Mouse (Mus musculus) gastrocnemius, postnatal 10 days (tissue): ENCODE measurements around the gene Tec. TPM values are rescaled to one million over a fixed set of nuclear protein-coding genes. Genes with fewer than 3 reads are reported as not detected.

Experiments
- DNase-seq: peaks from one replicate; pipeline ENCODE4 v3.0.0; 2021; ENCODE audit warnings: mixed read lengths
- total RNA-seq, 2 experiments: library from RNA; stranded (reverse); gene quantifications; 2 replicates each; pipeline ENCODE4 v1.2.3; 2021

Gene Tec
- total RNA-seq, 2 experiments from 2014 or later: 2.3 to 4.3 TPM

- DNase-seq: peak; percentile 53
Measured at GRCm38 (mm10) chr5:72891534-72891933, 23.3 kb upstream of the Tec start.

DNA sequence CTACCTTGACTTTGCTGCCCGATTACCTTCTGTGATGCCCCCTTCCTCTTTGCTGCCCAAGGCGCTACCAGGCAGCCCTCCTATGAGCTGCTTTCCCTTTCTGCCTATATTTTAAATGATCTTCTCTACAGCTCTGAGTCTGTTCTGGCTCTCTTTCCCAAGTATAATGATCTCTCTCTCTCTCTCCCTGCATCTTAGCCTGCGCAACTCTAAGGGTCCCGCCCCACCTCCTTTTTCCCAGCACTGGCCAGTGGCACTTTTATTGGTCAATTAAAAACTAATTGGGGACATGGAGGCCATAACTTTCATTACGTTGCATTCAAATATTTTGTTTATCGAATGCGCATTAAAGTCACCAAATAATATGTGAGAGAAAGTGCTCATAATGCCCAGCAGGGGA lies 20.0 kb upstream of the Tec start:
- DNase-seq: no peak

GRCm38 (mm10) chr5:72886458-72887222 lies 18.4 kb upstream of the Tec start:
- no peak for DNase-seq

GRCm38 (mm10) chr5:72883706-72884105 lies 15.4 kb upstream of the Tec start:
- DNase-seq: no peak

DNA sequence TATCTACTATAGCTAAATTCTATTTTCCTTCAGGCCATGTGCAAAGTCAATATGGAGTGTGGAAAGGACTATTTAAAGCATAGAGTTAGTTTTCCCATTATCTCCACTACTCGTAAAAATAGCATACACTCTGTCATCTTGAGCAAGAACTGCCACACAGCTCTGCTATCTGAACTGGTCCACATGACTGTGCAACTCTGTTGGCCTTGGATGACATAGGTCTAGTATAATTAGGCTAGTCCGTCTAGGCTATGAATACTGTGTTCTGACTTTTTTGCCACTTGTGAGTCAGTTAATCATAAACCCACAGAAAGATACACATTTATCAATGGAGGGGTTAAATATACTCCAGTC lies 14.1 kb upstream of the Tec start:
- no peak for DNase-seq

DNA sequence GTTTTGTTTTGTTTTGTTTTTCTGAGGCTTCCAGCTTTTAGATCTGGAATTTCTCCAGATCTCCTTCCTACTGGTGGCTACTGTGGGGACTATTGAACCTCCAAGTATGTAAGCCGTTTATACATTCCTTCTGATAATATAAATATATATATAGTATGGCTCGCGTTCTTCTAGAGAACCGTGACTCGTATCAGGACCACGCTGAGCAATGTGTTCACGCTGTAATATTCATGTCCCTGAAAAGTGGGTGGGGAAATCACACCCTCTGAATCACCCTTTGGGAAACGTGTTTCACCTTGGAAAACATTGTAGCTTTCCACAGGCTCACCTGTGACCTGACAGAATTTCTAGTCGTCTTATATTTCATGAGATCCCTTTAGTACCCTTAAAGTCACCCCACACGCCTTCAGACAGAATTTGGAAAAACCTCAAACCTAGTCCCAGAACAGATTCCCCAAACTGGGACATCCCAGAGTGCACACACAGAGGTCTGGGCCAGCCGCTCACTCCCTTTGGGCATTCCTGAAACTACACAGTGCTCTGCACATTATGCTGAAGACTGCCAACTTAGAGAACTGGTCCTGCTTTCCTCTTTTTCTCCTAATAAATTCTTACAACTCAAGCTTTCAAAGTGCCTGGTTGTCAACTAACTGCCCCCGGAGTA lies 13.6 kb upstream of the Tec start:
- no peak for DNase-seq

- DNase-seq: no peak
Measured at GRCm38 (mm10) chr5:72879736-72880135, 11.5 kb upstream of the Tec start.

- DNase-seq: no peak
Measured at GRCm38 (mm10) chr5:72871114-72871513, 2.8 kb upstream of the Tec start.

- no peak for DNase-seq
Measured at GRCm38 (mm10) chr5:72869779-72870608, 1.7 kb upstream of the Tec start.

GRCm38 (mm10) chr5:72867036-72867672 lies 1.1 kb downstream of the Tec start:
- no peak for DNase-seq

DNA sequence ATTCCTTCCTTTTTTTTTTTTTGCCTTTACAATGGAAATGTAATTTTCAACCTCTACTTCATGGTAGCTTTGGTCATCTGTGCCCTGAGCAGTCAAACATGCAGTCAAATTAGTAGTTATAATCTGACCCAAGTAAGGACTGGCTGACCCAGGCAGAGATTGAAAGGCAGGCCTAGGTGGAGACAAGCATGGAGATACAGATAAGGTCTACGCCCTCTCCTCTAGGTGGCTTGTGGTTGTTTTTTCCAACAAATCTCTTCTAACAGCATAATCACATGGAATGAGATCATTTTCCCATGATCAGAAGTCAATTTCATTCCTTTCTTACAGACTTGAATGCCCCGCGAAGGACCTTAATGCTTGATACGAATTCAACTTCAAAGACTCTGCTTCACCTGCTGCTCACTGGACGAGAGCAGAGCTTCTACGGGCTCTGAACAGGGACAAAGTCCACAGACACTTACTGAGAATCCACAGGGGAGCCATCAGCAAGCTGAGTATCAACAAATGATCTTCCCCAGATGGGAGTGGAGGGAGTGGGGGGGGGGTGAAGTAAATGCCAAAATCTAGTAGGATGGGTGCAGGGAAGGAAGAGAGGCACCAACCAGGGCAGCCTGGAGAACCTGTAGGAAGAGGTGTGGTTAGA lies 1.9 kb downstream of the Tec start:
- DNase-seq: no peak

GRCm38 (mm10) chr5:72864654-72865178 lies 3.6 kb downstream of the Tec start:
- DNase-seq: no peak

DNA sequence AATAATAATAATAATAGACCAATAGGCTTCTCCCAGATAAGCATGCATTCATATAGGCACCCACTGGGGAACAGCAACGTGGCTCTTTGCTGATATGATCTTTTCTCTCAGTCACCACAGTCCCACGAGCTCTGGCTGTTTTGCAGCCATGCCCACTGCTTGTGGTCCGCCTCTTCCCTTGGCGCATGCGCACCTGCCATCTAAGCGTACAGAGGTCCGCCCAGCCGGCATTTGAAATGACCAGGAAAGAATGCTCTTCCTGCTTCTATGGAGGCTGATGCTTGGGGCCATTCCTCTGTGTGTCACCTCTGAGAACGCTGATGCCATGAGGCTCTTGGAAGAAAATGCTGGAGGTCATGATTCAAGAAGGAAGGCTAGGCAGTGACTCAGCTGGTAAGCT lies 5.1 kb downstream of the Tec start:
- DNase-seq: no peak

DNA sequence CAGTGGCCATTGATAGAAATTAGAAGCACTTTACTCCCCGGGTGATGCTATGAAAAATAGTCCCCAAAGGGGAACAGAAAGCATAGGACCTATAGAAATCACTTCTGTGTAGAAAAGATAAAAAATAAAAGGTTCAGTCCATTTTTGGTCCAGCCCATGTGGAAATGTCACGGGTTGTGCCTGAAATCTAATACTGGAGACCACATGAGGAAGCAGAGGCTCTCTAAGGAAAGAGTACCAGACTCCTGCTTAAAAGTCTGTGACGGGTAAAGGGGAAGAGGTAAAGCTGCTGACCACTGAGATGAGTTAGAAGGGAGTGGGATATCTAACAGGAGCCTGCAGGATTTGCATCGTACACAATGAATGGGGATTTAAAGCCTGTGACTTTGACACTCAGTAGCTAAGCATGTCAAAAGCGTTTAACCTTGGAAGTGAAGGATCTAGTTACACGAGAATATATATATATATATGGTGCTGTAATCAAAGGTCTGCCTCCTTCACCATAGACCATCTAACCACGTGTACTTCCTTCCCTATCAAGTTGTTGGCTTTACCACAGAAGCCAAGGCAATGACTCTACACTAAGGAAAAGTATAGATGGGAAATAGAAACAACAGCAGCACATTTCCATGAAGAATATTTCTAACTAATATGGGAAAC lies 6.4 kb downstream of the Tec start:
- no peak for DNase-seq

DNA sequence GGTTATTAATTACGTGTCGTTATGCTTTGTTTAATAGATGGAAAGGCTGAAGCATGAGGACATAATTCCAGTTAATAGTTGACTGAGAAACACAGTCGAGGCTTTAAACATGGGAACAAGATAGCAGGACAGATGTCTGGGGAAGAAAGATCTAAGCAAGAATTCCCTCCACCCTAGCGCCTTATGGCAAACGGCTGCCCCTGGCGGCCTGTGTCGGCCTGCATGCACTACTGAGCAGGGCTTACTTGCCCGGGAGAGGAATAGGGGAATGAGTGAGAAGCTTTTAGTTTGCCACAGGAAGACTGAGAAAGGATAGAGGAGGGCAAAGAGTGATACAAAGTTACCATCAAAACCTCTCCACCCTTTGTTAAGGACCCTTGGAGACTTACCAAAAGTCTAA lies 7.4 kb downstream of the Tec start:
- no peak for DNase-seq

DNA sequence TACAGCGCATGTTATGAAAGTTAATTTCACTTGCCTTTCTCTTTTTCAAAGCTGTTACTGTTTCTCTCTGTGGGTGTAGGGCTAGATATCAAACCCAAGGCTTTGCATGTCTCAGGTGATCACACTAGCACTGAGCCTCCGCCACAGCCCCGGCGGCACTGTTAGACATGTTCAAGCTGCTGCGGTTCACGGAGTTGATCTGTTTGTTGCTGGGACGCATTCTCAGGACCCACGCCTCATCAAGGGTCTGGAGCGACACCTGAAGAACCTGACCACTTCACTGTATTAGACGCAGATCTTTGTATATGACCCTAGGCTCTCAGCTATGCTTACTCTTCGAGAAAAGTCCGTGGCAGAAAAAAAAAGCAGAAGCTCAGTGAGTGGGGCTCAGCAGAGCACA lies 10.0 kb downstream of the Tec start:
- no peak for DNase-seq

- DNase-seq: no peak
Measured at GRCm38 (mm10) chr5:72857756-72858155, 10.5 kb downstream of the Tec start.

GRCm38 (mm10) chr5:72856255-72856878 lies 11.9 kb downstream of the Tec start:
- DNase-seq: no peak

GRCm38 (mm10) chr5:72855685-72856124 lies 12.6 kb downstream of the Tec start:
- DNase-seq: peak; percentile 87

DNA sequence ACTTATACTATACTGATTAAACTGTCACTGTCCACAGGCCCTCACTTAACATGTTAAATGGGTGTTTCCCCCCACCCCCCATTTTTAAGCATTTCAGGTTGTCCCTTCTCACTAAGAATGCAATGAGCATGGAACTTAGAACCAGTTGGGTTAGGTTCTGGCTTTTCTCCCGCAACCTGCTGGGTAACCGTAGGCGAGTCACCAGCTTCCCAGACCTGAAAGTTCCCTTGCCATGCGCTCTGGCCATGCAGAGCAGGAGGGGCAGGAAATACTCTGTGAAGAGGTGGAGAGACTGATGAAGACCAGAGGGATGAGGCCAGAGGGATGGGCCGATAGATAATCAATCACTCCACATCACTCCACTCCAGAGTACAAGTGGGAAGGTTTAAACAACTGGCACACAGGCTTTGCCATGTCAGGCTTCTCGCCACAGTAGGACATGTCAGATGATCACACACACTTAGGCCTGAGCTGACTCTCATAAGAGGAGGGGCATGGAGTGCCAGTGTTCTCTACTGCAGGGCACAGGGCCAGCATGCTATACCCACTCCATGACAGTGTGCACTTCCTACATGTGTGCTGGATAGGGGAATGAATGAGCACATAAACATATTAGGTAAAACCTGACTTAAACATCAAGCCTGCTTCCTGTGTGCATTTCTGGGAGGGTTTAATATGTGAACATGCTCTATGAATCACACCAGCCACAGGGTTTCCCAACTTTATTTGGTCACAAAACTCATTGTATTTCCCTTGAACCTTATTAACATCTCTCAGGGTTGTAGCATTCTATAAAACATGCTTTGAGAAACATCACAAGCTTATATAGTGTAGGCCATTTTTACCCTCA lies 13.9 kb downstream of the Tec start:
- DNase-seq: no peak
